ENCODE assay signal across 13 mouse cellular contexts in genomic region chr1:39307971-39308370, GRCm38 (mm10).
"Had no signal": no experiment of that assay in that cellular context is flagged by ENCODE, and none has a peak within 500 bp of the region (broad histone marks: within the 10 kb centered on the region; RNA-seq: fewer than 3 reads in every experiment).

No protein-coding gene starts in this region.

- DNase-seq: kidney, postnatal 36 days; layer of hippocampus, adult 9-11 months; layer of hippocampus, postnatal 36 days; left cerebral cortex, postnatal 4 days; lung, adult 18-20 months; right cerebral cortex, postnatal 14 days; thymus, adult 2 months; thymus, postnatal 25 days had no signal

- ATAC-seq: midbrain, embryonic 13.5 days had no signal

- H3K27ac ChIP-seq: kidney, postnatal 0 days; limb, embryonic 13.5 days; liver, embryonic 14.5 days; midbrain, embryonic 13.5 days; stomach, embryonic 15.5 days had no signal

- H3K4me3 ChIP-seq: limb, embryonic 13.5 days; midbrain, embryonic 13.5 days; stomach, embryonic 15.5 days had no signal
